Mouse (Mus musculus) monocyte, adult 5-6 weeks (primary cell): ENCODE measurements around the gene Crbn. TPM values are rescaled to one million over a fixed set of nuclear protein-coding genes. Genes with fewer than 3 reads are reported as not detected.
A peak's percentile ranks its signal among the peaks of the same experiment; 100 is the strongest.

Source experiments
- ATAC-seq: fragments of 153-309, 156-312 bp; replicated peaks from 2 replicates; pipeline ENCODE4 v1.8.0; 2017; ENCODE audit warnings: mild to moderate bottlenecking; ENCODE audit not compliant: low TSS enrichment, insufficient number of reproducible peaks, severe bottlenecking, poor library complexity, low FRiP score
- total RNA-seq: library from RNA; stranded (forward); fragments of 200-1000, 200-491, 200-594 nt; gene quantifications from 3 replicates; pipeline ENCODE4 v1.2.3, GENCODE M21; 2017

Crbn gene
- 67.0 to 81.6 TPM (median 74.7 TPM) in 3 replicates for total RNA-seq

DNA sequence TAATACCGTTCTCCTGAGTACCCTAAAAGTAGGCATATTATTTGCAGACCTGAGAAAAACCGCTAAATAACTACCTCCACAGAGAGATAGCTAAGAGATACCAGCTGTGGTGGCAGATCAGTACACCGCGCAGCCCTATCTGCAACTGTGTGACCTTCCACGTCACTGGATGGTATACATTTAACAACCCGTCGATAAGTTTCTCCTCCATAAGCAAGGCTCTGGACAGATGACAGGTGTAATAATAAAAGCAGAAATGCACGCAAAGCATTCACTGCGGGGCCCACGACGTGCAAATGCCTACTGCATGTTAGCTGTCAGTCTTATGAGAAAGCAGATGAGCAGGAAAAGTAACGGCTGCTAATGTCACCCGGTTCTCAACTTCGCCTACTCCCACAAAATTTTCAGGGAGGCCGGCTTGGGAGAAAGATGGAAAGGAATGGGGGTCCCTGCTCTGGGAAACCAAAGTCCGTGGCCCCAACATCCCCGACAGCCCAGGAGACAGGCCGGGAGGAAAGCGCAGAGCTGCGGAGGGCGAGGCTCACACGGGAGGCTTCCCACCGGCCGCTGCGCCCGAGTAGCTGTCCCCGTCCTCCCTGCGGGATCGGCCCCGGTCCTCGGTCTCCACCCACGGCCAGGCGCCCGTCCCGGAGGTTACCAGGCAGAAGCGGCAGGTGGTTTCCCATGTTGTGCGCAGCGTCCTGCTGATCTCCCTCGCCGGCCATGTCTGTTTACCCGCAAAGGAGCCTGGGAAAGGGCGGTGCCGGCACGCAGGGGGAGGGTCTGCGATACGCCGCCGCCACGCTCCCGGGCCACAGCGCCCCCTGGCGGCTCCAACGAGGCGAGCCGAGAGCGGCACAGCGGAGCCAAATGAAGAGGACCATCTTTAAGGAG is at the start of gene Crbn:
Crbn (minus strand) TSS at position 745 of the 894 bp plus-strand sequence.
- ATAC-seq = peak; percentile 93

DNA sequence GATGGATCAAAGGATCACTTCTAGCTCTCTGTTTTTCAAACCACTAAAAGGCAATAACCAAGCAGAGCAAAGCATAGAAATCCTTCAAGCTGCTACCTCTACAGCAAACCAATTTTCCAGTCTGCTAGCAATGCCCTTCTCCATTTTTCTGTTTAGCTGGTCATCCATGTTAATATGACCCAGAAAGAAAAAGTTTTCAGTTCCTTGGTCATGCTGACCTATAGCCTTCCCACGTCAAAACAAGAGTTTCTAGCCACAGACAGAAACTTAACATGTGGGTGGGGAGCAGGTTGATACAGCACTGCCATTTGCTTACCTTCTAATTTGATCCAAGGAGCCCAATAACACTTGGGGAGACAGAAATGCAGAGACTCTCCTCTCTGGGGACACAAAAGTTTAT is 40.3 kb upstream of the Crbn start:
- no peak for ATAC-seq

DNA sequence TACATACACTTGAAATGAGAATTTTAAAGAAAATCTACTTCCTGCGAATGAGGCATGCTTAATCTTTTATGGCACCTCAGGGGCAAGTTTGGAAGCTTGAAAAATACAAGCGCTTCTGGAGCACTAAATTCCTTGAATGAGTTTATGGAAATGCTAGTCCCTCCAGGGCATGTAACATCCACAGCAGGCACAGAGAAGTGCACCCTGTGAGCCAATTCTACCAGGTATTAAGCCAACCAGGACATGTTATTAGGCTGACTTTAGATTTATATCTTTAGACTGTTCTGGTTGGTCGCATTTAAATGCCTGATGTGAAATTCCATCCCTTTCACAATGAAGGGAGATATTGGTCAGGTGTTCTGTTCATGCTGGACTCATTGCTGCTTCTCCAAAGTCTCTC is 38.2 kb upstream of the Crbn start:
- ATAC-seq = no peak

DNA sequence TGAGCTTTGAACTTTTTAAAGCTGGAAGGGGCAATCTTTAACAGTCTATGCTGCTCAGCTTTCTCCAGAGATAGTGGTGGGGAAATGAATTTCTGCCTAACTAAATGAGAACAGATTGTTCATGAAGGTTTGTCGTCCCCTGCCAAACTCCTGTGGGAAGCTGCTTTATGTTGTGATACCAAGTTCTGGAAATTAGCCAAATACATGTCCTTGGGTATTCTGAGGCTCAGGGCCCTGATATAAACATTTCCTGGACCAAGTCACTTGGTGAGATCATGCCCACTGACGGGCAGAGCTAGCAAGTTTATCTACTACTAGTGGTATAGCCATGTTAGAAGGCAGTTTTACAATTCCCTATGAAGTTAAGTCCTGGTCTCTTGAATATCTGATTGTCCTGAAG is 35.4 kb upstream of the Crbn start:
- ATAC-seq = no peak

GRCm38 (mm10) chr6:106822329-106822728 is 22.5 kb upstream of the Crbn start:
- ATAC-seq = no peak

DNA sequence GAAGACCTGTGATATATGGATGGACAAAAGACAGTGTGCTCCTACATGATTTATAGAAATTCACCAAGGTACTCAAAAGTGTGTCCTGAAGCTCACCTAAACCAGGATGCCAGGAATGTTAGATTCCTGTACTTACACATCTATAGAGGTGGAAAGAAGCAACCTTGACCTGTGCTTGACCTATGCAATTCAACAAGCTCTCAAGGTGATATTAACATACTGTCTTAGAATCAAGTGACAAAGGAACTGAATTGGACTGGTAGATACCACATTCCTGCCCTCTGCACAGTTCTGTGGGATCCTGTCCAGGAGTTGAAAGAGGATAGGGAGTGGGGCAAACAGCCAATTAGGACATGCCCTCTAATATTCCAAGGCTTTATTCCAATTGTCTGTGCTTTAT is 20.7 kb upstream of the Crbn start:
- no peak for ATAC-seq

GRCm38 (mm10) chr6:106819906-106820305 is 20.0 kb upstream of the Crbn start:
- ATAC-seq = no peak

DNA sequence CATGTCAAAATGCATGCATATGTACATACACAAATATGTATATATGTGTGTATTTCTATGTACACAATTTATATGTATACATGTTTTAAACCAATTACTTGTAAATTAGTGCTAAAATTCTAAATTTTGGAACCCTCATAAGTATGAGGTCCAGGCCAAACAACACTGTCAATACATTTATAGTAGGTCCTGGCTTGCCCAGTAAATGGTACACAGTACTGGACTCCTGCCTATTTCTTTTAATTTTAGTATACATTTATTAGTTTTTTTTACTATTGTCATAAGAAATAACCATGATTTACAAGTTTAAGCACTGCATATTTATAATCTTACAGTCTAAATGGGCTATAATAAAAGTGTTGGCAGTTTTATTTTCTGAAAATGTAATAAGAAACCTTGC is 19.4 kb upstream of the Crbn start:
- ATAC-seq = no peak

- no peak for ATAC-seq
Observed at GRCm38 (mm10) chr6:106810686-106811085, 10.8 kb upstream of the Crbn start.

GRCm38 (mm10) chr6:106809161-106809560 is 9.3 kb upstream of the Crbn start:
- ATAC-seq = no peak

GRCm38 (mm10) chr6:106804904-106805303 is 5.0 kb upstream of the Crbn start:
- ATAC-seq = no peak

DNA sequence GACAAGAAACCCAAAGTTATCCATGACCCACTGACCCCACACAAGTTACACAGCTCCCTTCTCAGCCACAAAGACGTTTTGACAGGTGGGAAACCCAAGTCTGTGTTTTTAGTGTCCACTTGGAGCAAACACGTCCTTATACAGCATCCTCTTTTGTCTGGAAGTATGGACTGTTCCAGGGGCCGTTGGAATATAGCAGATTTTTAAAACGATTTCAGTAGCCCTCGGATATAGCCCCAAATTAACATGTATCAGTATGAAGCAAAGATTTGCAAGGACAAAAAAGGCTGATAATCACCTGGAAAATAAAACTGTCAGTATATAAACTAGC is 315 bp upstream of the Crbn start:
- ATAC-seq = no peak

GRCm38 (mm10) chr6:106794094-106794814 is 5.6 kb downstream of the Crbn start:
- no peak for ATAC-seq

GRCm38 (mm10) chr6:106793621-106794020 is 6.3 kb downstream of the Crbn start:
- ATAC-seq = no peak

DNA sequence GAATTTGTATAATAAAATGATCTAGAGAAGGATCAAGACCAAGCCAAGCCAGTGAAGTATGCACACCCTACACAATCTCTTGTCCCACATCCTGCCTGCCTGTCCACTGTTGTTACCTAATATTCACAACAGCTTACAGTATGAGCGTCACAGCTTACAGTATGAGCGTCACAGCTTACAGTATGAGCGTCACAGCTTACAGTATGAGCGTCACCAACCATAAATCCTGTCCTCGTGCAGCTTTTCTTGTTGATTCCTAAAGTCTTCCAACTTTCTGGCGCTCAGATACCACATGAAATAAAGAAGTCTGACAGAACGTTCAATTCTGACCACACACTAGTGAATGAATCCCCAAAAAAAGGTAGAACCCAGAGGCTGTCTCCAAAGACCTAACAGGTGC is 6.8 kb downstream of the Crbn start:
- no peak for ATAC-seq

DNA sequence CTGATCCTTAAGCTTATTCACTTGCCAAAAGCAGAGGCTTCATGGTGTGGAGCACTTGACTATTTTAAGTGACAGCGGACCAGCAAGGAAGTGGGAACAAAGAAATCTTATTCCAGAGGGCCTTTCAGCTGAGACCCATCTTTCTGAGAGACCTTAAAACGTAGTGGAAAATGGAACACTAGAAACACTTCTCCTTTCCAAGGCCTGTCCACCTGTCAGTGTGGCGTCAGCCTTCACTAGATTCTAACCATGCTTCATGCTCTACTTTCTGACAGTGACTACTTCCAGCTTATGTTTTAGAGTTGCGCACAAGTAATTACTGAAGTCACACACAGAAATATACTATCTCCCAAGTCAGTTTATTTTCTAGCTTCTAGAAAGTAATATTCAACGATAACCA is 7.4 kb downstream of the Crbn start:
- ATAC-seq = no peak

DNA sequence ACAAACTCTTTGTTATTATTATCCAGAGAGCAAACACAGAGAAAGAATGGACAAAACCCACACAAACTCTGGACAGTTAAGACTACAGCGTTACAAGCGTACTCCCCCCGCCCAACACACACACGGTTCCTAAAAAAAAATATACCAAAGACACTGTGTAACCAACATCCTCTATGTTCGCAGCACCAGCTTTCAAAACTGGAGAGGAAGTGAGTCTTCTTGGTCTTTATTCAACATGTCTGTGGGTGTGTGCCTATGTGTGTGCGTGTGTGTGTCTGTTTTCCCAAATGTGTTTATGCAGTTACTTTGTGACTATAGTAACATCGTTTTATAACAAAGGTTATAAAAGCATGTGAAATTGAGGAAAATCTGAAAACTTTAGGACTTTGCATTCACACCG is 8.4 kb downstream of the Crbn start:
- ATAC-seq = no peak

DNA sequence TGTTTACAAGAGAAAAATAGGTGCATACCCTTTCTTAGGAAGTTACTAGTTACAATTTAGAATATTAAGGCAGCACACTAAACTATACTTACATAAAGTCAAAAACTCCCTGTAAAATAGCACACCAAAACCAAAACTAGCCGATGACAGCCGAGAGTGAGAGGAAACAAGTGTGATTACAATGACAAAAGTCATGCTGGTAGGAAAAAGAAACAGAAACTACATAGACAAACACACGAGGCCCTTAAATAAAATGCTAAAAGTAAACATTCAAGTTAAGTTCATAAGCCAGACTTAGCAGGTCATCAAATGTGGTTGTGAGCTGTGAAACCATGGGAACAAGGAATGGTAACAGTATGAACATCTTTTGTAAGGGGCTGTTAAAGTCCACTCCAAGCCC is 12.7 kb downstream of the Crbn start:
- no peak for ATAC-seq

DNA sequence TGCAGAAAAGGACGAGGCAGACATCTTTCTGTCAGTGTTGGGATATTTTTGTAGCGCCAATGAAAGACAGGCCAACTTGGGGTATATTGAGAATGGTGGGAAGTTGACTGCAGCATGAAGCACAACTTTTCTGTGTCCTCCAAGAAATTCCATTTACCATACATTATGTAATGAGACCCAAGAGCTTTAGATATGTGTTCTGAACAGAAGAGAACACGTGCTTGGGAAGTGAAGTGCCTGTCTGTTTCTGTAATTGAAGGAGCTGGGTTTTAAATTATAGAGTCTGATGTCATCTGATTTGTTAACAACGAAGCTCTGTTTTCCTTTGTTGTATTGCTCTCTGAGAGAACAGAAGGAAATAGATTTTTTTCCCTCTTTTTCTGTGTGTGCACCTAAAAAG is 29.8 kb downstream of the Crbn start:
- no peak for ATAC-seq

DNA sequence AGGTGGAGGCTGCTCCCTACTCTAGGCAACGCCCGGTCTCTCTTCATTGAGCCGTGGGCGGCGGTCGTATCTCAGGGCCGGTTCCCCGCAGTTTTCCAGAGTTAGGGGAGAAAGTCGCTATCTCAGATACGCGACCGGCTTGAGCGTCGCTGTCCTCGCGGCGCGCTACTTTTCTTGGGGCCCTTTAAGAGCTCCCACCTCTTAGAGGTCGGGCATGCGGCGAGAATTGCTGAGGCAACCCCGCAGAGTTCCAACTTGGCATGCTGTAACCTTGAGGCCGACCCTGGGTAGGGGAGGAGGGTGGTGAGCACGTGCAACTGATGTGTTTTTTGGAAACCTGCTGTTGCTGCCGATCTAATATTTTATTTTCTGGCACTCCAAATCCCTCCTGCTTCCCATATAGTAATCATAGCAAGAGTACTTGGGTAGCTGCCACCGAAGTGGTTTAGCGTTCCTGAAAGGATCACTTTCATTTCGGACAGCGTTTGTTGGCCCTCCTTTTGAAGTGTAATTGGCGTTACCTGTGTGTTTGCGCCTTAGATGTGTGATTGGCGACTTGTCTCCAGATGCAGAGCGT is 30.5 kb downstream of the Crbn start:
- ATAC-seq = peak; percentile 18
